Mouse (Mus musculus) mesoderm, embryonic 11.5 days (tissue): ENCODE data around the gene Gm10309.
A peak's percentile ranks its signal among the peaks of the same experiment; 100 is the strongest.
"Not testable (repeated sequence)": the region's sequence is repeated elsewhere in the genome, so short reads cannot be mapped to it uniquely, and the experiment has no call there.

Experiments used
- DNase-seq: peaks from one replicate; pipeline ENCODE4 v3.0.0-alpha.2; 2012; ENCODE audit warnings: low read depth, low spot score

Gene Gm10309

GRCm38 (mm10) chr17:86514974-86515620 lies 10.1 kb upstream of the Gm10309 start:
- no peak for DNase-seq

DNA sequence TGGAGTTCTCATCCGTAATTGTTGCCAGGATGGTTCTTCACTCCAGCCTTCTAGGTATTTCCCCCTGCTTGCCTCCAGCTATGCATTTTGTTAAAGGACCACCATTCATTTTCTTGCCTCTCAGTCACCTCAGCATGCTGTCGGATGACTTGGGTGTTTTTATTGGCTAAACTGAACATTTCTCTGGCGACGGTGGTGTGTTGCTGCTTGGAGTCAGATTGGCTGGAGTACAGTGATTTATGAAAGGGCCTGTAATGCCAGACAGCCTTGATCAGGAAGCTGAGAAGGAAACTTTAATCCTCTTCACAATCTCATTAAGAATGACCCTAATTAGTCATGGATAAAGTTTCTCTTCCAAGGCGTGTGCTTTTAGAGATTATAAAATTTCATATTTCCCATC lies 4.8 kb upstream of the Gm10309 start:
- no peak for DNase-seq

DNA sequence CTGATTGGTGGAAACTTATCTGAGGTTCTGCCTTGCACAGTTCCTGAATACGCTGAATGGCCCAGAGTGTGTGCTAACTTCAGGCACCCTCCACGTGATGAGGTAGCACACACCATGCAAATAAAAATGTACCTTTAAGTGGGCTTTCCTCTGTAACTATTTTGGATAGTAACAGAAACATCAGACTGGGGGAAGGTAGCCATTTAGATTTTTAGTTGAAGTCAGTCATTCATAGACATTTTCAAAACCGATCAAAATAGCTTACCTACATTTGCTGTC lies 3.1 kb upstream of the Gm10309 start:
- no peak for DNase-seq

GRCm38 (mm10) chr17:86507342-86508211 lies 2.5 kb upstream of the Gm10309 start:
- DNase-seq, result no peak

- DNase-seq, result no peak
These were observed 1.8 kb upstream of the Gm10309 start for GRCm38 (mm10) chr17:86506881-86507280.

DNA sequence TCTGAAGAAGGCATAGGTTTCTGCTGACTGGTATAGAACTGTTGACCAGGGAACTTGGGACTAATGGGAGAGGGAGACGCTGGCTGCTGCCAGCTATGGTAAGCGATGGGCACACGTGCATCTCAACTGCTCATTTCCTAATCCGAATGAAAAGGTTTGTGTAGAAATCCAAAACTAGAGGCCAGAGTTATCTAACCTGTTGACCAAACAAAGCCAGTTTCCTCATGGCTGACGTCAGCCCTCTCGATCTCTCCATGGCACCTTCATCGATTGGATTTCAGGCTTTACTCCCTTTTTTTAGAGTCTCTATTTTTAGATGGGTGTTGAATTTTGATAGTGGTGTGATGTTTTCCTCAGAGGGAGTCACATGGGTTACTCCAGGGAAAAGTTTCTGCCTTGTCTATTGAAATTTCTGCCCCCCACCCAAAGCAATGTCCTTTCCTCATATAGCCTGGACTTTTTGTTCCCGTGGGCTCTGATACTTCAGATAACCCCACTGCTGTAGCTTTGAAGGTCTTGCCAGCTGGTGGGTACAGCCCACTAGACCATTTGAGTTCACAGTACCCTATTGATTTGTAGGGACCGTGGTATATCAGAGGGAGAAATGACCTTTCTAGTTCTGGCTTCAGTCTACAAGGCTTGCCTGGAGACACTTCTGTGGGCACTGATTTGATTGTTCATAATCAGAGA lies 1.7 kb downstream of the Gm10309 start:
- no peak for DNase-seq

GRCm38 (mm10) chr17:86501393-86501792 lies 3.6 kb downstream of the Gm10309 start:
- no peak for DNase-seq

- DNase-seq, result no peak
These were observed 5.5 kb downstream of the Gm10309 start for GRCm38 (mm10) chr17:86499359-86500045.

DNA sequence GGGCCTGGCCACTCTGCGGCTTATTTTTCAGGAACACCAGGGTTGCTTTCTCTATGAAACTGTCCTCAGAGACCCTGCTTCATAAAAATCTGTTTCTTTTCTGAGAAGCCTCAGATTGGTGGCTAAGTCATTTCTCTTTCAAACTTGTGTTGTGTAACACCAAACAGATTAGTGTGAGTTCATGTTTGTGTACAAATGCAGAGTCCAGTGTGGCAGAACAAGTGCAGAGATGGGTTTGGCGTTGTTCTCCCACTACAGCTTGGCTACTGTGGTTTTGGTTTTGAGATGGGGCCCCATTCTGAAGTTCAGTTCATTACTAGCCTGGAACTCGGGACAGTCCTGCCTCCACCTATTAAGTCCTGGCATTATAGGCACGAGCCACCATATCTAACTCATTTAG lies 7.7 kb downstream of the Gm10309 start:
- DNase-seq, result no peak

GRCm38 (mm10) chr17:86496123-86496771 lies 8.8 kb downstream of the Gm10309 start:
- DNase-seq, result peak; percentile 72

- DNase-seq, result no peak
These were observed 10.1 kb downstream of the Gm10309 start for GRCm38 (mm10) chr17:86494895-86495294.

DNA sequence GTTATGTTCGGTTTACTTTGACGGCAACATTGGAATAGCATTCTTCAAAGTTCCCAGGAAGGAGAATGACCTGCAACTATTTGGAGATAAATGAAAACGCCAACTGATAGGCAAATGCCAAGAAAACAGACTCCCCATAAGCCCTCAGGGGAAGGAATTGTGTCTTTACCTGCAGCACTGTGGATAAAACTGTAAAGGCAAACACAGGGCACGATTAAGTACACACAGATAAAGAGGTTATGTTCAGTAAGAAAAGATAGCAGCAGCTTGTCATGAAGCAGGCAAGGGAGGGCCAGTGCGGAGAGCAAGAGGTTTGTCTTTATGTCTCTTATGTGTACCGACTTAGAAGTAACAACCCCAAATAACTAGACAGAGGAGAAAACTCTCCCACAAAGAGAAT lies 10.5 kb downstream of the Gm10309 start:
- DNase-seq, result no peak

DNA sequence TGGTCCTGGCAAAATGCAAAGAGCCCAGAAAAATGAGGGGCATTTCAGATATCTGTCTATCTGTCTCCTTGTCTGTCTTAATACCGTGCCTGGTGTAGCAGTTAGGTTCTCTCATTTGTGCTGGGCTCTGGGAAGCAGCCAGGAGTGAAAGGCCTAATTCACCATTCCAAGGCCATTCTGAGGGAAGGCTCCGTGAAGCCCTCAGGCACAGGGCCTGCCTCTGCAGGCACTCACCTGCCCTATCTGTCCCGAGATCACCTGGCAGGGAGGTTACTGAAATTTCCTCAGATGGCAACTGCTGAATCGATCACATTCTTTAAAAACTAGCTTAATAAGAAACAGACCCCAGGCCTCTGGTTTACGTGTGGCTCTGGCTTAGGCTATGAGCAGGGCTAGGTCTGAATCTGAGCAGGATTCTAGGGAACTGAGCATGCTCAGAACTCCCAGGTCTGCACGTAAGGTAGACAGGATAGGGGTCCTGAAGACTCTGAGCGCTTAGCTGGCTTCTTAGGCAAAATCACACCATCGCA lies 11.1 kb downstream of the Gm10309 start:
- no peak for DNase-seq

DNA sequence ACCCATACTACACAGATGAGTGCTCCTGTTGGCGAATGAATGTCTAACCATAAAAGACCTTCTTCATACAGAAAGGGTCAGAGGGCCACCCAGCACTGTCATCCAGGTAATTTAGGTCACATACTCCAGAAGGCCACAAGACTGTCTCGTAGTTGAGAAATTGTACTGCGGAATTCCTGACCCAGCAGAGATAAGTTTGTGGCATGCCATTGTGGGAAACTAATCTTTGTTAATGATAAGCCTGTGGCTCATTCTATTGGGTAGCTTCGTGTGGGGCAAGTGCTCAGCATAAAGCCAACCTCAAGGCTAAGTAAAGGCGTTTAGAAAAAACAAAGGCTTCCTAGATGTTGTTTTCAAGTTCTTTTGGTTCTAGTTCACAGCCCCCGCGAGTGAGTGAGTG lies 12.7 kb downstream of the Gm10309 start:
- no peak for DNase-seq

DNA sequence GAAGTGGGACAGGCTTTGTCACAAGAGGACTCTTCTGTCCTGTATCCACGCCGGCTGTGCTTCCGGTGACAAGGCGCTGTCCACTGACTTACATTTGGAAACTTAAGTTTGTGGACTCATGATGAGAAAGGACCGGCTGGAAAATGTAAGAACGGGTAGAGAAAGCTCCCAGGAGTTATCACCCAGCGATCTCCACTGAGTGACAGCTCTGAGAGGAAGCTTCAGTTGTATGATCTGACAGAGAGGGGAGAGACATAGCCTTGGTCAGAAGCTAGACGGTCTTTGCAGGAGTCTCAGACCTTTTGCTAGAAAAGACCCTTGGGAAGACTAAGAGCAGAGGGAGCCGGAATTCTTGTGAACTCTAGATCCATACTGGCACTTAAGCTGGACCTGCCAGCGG lies 15.2 kb downstream of the Gm10309 start:
- no peak for DNase-seq

- DNase-seq, result no peak
These were observed 17.6 kb downstream of the Gm10309 start for GRCm38 (mm10) chr17:86487450-86487849.

- DNase-seq, result no peak
These were observed 18.4 kb downstream of the Gm10309 start for GRCm38 (mm10) chr17:86486657-86487056.

DNA sequence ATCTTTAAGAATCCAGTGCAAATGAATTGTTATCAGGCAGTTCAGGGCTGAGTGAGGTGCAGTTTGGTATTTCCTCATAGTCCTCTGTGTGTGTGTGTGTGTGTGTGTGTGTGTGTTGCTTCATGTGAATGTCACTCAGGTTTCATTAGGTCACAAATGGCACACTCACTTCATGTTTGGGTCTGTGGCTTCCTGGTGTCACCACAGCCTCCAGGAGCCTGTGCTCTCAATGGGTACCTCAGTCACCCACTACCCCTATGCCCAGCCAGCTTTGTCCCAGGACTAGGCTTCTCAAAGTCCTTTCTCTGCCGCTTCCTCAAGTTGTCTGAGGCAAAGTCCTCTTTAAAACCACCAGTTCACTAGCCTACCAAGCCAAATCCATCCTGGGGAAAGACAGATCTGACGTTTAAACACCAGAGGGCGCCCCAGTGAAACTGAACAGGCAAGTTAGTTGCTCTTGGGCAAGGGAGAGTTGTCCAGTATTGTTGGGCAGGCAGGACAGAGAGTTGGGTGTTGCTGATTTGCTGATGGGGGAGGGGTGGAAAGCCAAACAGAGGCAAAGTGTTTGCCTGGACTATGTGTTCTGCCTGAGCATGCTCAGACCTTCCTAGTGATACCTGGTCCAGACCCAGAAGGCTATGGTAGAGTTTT lies 20.8 kb downstream of the Gm10309 start:
- DNase-seq, result peak; percentile 79

DNA sequence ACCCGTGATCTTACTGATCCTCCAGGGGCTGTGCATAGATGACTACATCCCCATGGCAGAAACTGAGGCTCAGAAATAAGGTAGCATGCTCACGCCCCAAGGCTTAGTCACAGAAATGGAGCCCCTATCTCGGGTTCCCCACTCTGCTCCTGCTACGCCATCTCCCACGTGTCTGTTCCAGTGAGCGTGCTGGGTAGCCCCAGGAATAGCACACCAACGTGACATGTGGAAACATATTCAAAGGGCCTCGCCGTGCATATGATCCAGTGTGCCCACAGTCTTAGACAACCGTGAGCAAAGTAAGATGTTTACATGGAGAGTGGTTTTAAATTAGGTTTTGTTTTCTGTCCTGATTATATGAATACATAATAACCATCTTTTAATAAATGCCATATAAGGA lies 22.4 kb downstream of the Gm10309 start:
- no peak for DNase-seq

- no peak for DNase-seq
These were observed 25.6 kb downstream of the Gm10309 start for GRCm38 (mm10) chr17:86479406-86479805.

- not testable (repeated sequence) for DNase-seq
These were observed 27.6 kb downstream of the Gm10309 start for GRCm38 (mm10) chr17:86477401-86477800.
